Mouse (Mus musculus): ENCODE data around the gene Gas2l3.

GRCm38 (mm10) chr10:89483812-89484602 lies 40.2 kb upstream of the Gas2l3 start:
- no peak for TF ChIP-seq CTCF (IDR thresholded peaks at IDR 0.05; ENCODE audit: low read depth, low read length)
- no peak for TF ChIP-seq TAL1 (conservative IDR thresholded peaks at IDR 0.05; ENCODE audit: low read depth, low read length)

Data from G1E (cell line).